Mouse (Mus musculus): ENCODE data around the gene Syn2. TPM values are rescaled to one million over a fixed set of nuclear protein-coding genes. Genes with fewer than 3 reads are reported as not detected.

Syn2 gene
- polyA plus RNA-seq, 1 experiment from 2014 or later, result 1.7 TPM

- ATAC-seq (replicated peaks; ENCODE audit: low FRiP score) (no peak), DNase-seq (ENCODE audit: low spot score) (no peak)
- Histone ChIP-seq H3K9me3 (ENCODE audit: control insufficient read depth, low read length) (no peaks in the 10 kb centered on the region), H3K27ac (ENCODE audit: low read depth, low read length) (no peak overlapping the region), H3K4me2 (ENCODE audit: low read depth, low read length, severe bottlenecking) (no peak overlapping the region), H3K36me3 (ENCODE audit: control insufficient read depth, insufficient read depth, low read length) (no peaks in the 10 kb centered on the region), H3K4me1 (replicated peaks; ENCODE audit: control insufficient read depth, insufficient read depth, low read length) (no peaks in the 10 kb centered on the region), H3K9ac (ENCODE audit: low read length) (no peak overlapping the region), H3K4me3 (ENCODE audit: low read depth, low read length) (no peak overlapping the region), H3K27me3 (ENCODE audit: control insufficient read depth, insufficient read depth, low read length) (no peaks in the 10 kb centered on the region)
- 83% methylated on average over 3 of the region's 3 CpGs for WGBS
Observed at GRCm38 (mm10) chr6:115165863-115166470, 31.3 kb downstream of the Syn2 start.

- H3K36me3 ChIP-seq (ENCODE audit: control insufficient read depth, insufficient read depth, low read length), result no peaks in the 10 kb centered on the region
- 69% methylated on average over 3 of the region's 3 CpGs for WGBS
- H3K4me1 ChIP-seq (replicated peaks; ENCODE audit: control insufficient read depth, insufficient read depth, low read length), result no peaks in the 10 kb centered on the region
- no peak overlapping the region for H3K4me2 ChIP-seq (ENCODE audit: low read depth, low read length, severe bottlenecking)
- ATAC-seq (replicated peaks; ENCODE audit: low FRiP score) (no peak), DNase-seq (ENCODE audit: low spot score) (no peak)
- H3K4me3 ChIP-seq (ENCODE audit: low read depth, low read length), result no peak overlapping the region
- H3K27ac ChIP-seq (ENCODE audit: low read depth, low read length), result no peak overlapping the region
- H3K27me3 ChIP-seq (ENCODE audit: control insufficient read depth, insufficient read depth, low read length), result no peaks in the 10 kb centered on the region
- H3K9ac ChIP-seq (ENCODE audit: low read length), result no peak overlapping the region
- no peaks in the 10 kb centered on the region for H3K9me3 ChIP-seq (ENCODE audit: control insufficient read depth, low read length)
Observed at GRCm38 (mm10) chr6:115168921-115169320, 34.2 kb downstream of the Syn2 start.

DNA sequence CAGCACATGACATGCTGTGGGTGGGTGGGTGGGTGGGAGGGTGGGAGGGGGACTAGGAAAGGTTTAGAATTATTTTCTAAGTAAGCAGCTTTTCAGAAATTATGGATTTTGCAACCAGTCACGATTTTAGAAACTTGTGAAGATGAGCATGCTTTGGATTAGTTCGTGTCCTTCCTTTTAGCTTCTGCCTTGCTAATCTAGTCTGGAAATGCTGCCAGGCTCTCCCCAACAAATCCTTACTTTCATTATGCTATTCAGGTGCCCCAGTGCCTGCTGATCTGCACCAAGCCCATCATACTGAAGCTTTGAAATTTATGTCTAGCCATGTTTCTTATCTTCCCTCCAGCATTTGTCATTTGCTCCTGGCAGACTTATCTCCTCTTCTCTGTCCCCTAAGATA lies 34.8 kb downstream of the Syn2 start:
- DNase-seq (ENCODE audit: low spot score) (no peak), ATAC-seq (replicated peaks; ENCODE audit: low FRiP score) (no peak)
- Histone ChIP-seq H3K36me3 (ENCODE audit: control insufficient read depth, insufficient read depth, low read length) (no peaks in the 10 kb centered on the region), H3K27me3 (ENCODE audit: control insufficient read depth, insufficient read depth, low read length) (no peaks in the 10 kb centered on the region), H3K27ac (ENCODE audit: low read depth, low read length) (no peak overlapping the region), H3K4me2 (ENCODE audit: low read depth, low read length, severe bottlenecking) (no peak overlapping the region), H3K9me3 (ENCODE audit: control insufficient read depth, low read length) (no peaks in the 10 kb centered on the region), H3K4me1 (replicated peaks; ENCODE audit: control insufficient read depth, insufficient read depth, low read length) (no peaks in the 10 kb centered on the region), H3K9ac (ENCODE audit: low read length) (no peak overlapping the region), H3K4me3 (ENCODE audit: low read depth, low read length) (no peak overlapping the region)
- WGBS, result 76% methylated on average over 2 of the region's 2 CpGs

GRCm38 (mm10) chr6:115174845-115175244 lies 40.1 kb downstream of the Syn2 start:
- Histone ChIP-seq H3K27ac (ENCODE audit: low read depth, low read length) (no peak overlapping the region), H3K4me2 (ENCODE audit: low read depth, low read length, severe bottlenecking) (no peak overlapping the region), H3K27me3 (ENCODE audit: control insufficient read depth, insufficient read depth, low read length) (no peaks in the 10 kb centered on the region), H3K36me3 (ENCODE audit: control insufficient read depth, insufficient read depth, low read length) (no peaks in the 10 kb centered on the region), H3K4me1 (replicated peaks; ENCODE audit: control insufficient read depth, insufficient read depth, low read length) (no peaks in the 10 kb centered on the region), H3K9me3 (ENCODE audit: control insufficient read depth, low read length) (no peaks in the 10 kb centered on the region), H3K9ac (ENCODE audit: low read length) (no peak overlapping the region), H3K4me3 (ENCODE audit: low read depth, low read length) (no peak overlapping the region)
- no peak for ATAC-seq (replicated peaks; ENCODE audit: low FRiP score)
- DNase-seq (ENCODE audit: low spot score), result no peak
- WGBS, result 37% methylated on average over 3 of the region's 3 CpGs

DNA sequence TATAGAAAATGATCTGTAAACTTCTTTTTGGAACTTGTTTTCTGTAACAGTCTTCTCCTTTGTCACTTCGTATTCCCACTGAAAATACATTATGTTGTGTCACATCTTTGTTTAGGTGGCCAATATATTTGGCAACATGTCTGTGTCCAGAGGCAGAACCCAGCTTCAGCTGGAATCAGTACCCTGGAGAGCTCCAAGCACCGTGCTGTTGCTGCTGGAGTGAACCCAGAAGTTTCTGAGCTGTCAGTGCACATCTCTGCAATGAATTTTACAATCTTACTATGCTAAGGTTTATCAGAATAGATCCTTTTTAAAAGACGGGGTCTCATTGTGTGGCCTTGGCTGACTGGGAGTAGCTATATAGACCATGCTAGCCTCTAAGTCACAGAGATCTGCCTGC lies 44.1 kb downstream of the Syn2 start:
- no peak overlapping the region for H3K9ac ChIP-seq (ENCODE audit: low read length)
- H3K36me3 ChIP-seq (ENCODE audit: control insufficient read depth, insufficient read depth, low read length), result no peaks in the 10 kb centered on the region
- no peak overlapping the region for H3K4me2 ChIP-seq (ENCODE audit: low read depth, low read length, severe bottlenecking)
- no peaks in the 10 kb centered on the region for H3K4me1 ChIP-seq (replicated peaks; ENCODE audit: control insufficient read depth, insufficient read depth, low read length)
- H3K27ac ChIP-seq (ENCODE audit: low read depth, low read length), result no peak overlapping the region
- no peak overlapping the region for H3K4me3 ChIP-seq (ENCODE audit: low read depth, low read length)
- ATAC-seq (replicated peaks; ENCODE audit: low FRiP score), result no peak
- WGBS, result 36% methylated on average over 3 of the region's 3 CpGs
- no peaks in the 10 kb centered on the region for H3K9me3 ChIP-seq (ENCODE audit: control insufficient read depth, low read length)
- H3K27me3 ChIP-seq (ENCODE audit: control insufficient read depth, insufficient read depth, low read length), result no peaks in the 10 kb centered on the region
- DNase-seq (ENCODE audit: low spot score), result peak; percentile 67

DNA sequence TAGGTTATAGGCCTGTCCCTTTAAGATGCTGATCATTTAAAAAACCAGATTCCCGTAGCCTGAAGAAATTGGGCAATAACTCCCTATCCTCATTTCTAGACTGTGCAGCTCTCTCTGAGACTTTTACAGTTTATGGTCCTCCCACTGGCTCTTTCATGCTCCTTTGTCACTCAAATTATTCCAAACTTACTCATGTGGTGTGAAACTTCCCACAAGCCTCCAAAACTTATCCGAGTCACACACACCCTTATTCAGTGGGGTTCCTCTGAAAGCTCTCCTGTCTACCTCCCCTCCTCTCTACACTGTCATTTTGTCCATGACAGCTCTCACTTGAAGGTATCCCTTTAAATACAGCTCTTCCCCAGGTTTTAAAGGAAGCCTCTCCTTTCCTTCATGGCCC lies 46.4 kb downstream of the Syn2 start:
- H3K36me3 ChIP-seq (ENCODE audit: control insufficient read depth, insufficient read depth, low read length), result no peaks in the 10 kb centered on the region
- no peak overlapping the region for H3K27ac ChIP-seq (ENCODE audit: low read depth, low read length)
- H3K9me3 ChIP-seq (ENCODE audit: control insufficient read depth, low read length), result no peaks in the 10 kb centered on the region
- H3K27me3 ChIP-seq (ENCODE audit: control insufficient read depth, insufficient read depth, low read length), result no peaks in the 10 kb centered on the region
- H3K4me3 ChIP-seq (ENCODE audit: low read depth, low read length), result no peak overlapping the region
- no peak overlapping the region for H3K9ac ChIP-seq (ENCODE audit: low read length)
- no peak overlapping the region for H3K4me2 ChIP-seq (ENCODE audit: low read depth, low read length, severe bottlenecking)
- WGBS, result 90% methylated on average over 2 of the region's 2 CpGs
- no peak for DNase-seq (ENCODE audit: low spot score)
- H3K4me1 ChIP-seq (replicated peaks; ENCODE audit: control insufficient read depth, insufficient read depth, low read length), result no peaks in the 10 kb centered on the region
- ATAC-seq (replicated peaks; ENCODE audit: low FRiP score), result no peak

GRCm38 (mm10) chr6:115191111-115191510 lies 56.4 kb downstream of the Syn2 start:
- Histone ChIP-seq H3K27me3 (ENCODE audit: control insufficient read depth, insufficient read depth, low read length) (no peaks in the 10 kb centered on the region), H3K9ac (ENCODE audit: low read length) (no peak overlapping the region), H3K4me3 (ENCODE audit: low read depth, low read length) (no peak overlapping the region), H3K4me1 (replicated peaks; ENCODE audit: control insufficient read depth, insufficient read depth, low read length) (no peaks in the 10 kb centered on the region), H3K36me3 (ENCODE audit: control insufficient read depth, insufficient read depth, low read length) (no peaks in the 10 kb centered on the region), H3K4me2 (ENCODE audit: low read depth, low read length, severe bottlenecking) (no peak overlapping the region), H3K27ac (ENCODE audit: low read depth, low read length) (no peak overlapping the region), H3K9me3 (ENCODE audit: control insufficient read depth, low read length) (no peaks in the 10 kb centered on the region)
- WGBS, result 78% methylated on average over 7 of the region's 7 CpGs
- ATAC-seq (replicated peaks; ENCODE audit: low FRiP score) (no peak), DNase-seq (ENCODE audit: low spot score) (no peak)

DNA sequence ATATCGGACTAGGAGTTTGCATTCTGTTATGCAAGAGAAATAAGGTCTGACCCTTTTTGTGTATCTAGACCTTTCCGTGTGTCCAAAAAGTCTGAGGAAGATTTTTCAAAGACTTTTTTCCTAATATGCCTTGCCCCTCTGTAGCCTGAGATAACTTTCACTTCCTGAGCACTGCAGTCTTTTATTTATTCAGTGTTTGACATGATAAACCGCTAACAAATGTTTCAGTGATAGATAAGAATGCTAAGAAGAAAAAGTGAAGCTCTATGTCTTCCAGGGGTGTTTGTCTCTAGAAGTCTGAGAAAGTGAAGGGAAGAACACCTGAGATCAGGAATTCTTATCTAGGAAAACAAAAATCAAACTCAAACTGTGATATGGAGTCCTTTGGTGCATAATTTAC lies 66.1 kb downstream of the Syn2 start:
- no peaks in the 10 kb centered on the region for H3K36me3 ChIP-seq (ENCODE audit: control insufficient read depth, insufficient read depth, low read length)
- H3K4me1 ChIP-seq (replicated peaks; ENCODE audit: control insufficient read depth, insufficient read depth, low read length), result no peaks in the 10 kb centered on the region
- WGBS, result 82% methylated on average over 3 of the region's 3 CpGs
- no peaks in the 10 kb centered on the region for H3K27me3 ChIP-seq (ENCODE audit: control insufficient read depth, insufficient read depth, low read length)
- H3K4me3 ChIP-seq (ENCODE audit: low read depth, low read length), result no peak overlapping the region
- no peak overlapping the region for H3K4me2 ChIP-seq (ENCODE audit: low read depth, low read length, severe bottlenecking)
- DNase-seq (ENCODE audit: low spot score) (no peak), ATAC-seq (replicated peaks; ENCODE audit: low FRiP score) (no peak)
- H3K9me3 ChIP-seq (ENCODE audit: control insufficient read depth, low read length), result no peaks in the 10 kb centered on the region
- H3K9ac ChIP-seq (ENCODE audit: low read length), result no peak overlapping the region
- no peak overlapping the region for H3K27ac ChIP-seq (ENCODE audit: low read depth, low read length)

- H3K27me3 ChIP-seq (ENCODE audit: control insufficient read depth, insufficient read depth, low read length), result no peaks in the 10 kb centered on the region
- H3K4me3 ChIP-seq (ENCODE audit: low read depth, low read length), result no peak overlapping the region
- WGBS, result 75% methylated on average over 3 of the region's 3 CpGs
- H3K4me2 ChIP-seq (ENCODE audit: low read depth, low read length, severe bottlenecking), result no peak overlapping the region
- no peak overlapping the region for H3K27ac ChIP-seq (ENCODE audit: low read depth, low read length)
- no peaks in the 10 kb centered on the region for H3K4me1 ChIP-seq (replicated peaks; ENCODE audit: control insufficient read depth, insufficient read depth, low read length)
- H3K9me3 ChIP-seq (ENCODE audit: control insufficient read depth, low read length), result no peaks in the 10 kb centered on the region
- H3K36me3 ChIP-seq (ENCODE audit: control insufficient read depth, insufficient read depth, low read length), result no peaks in the 10 kb centered on the region
- DNase-seq (ENCODE audit: low spot score), result no peak
- H3K9ac ChIP-seq (ENCODE audit: low read length), result no peak overlapping the region
- ATAC-seq (replicated peaks; ENCODE audit: low FRiP score), result no peak
Observed at GRCm38 (mm10) chr6:115203029-115203428, 68.3 kb downstream of the Syn2 start.

Data from forebrain, embryonic 11.5 days (tissue).